Mouse (Mus musculus): ENCODE measurements at regions not wholly inside any gene's neighbourhood (a gene's known extent, or its start where the extent isn't known, plus 50 kb on each side); places are given as distances from the start of the nearest gene placed in this dataset.

DNA sequence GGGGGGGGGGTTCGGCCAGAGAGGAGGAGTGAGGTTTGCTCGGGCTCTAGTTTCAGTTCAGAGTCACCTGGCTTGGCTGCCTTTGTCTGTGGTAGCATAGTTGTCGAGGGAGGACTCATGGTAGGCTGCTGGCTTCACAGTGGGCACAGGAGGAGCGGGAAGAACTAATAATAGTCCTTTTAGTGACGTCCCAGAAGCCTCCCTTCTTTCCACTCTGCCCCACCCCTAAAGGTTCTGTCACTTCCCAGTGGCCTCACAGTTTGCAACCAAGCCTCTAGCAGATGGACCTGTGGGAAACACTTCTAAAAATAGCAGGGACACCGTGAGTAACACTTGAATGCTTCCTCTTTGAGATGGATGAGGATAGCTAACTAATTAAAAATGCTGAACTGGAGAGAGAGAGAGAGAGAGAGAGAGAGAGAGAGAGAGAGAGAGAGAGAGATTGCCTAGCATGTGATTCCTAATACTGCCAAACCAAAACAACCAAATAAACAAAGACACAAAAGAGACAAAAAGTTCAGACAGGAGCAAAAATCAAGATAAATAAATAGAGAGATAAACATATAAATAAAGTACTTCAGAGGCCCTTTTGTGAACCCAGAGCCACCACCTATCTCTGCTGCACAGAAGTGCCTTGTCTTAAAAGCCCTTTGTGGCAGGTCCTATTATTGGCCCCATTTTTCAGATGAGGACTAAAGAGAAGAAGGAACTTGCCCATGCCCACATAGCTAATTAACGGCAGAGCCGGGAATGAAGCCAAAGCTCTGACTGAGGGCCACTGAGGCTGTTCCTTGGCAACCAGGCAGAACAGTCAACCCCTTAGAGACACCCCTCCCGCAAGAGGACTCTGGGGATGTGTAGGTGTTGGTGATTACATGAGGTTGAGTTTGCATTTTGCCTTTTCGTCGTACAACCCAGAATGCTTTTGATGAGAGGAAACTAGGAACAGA is 54.0 kb upstream of the Serp2 start:
- Histone ChIP-seq H3K4me3 (ENCODE audit: control insufficient read depth, insufficient read depth, low read length) (no peak overlapping the region), H3K36me3 (ENCODE audit: control insufficient read depth, insufficient read depth, low read length) (no peaks in the 10 kb centered on the region), H3K27ac (ENCODE audit: control insufficient read depth, insufficient read depth, low read length) (no peak overlapping the region), H3K27me3 (ENCODE audit: control insufficient read depth, insufficient read depth, low read length) (no peaks in the 10 kb centered on the region), H3K4me1 (replicated peaks; ENCODE audit: control insufficient read depth, insufficient read depth, low read length) (no peaks in the 10 kb centered on the region; the same call in 1 of the 2 replicates)
- TF ChIP-seq CTCF (IDR thresholded peaks at IDR 0.05; ENCODE audit: borderline replicate concordance, control insufficient read depth, extremely low read depth, insufficient read depth, low read length, poor library complexity) (no peak), POLR2A (IDR thresholded peaks at IDR 0.05; ENCODE audit: control insufficient read depth, extremely low read depth, insufficient read depth, low read length, poor library complexity) (no peak)
- no peak for DNase-seq
- 27% methylated on average over 11 of the region's 11 CpGs for WGBS

All from thymus, adult 2 months (tissue).